Mouse (Mus musculus): Measurements from ENCODE around the gene Insl6. TPM values are rescaled to one million over a fixed set of nuclear protein-coding genes. Genes with fewer than 3 reads are reported as not detected.

Gene Insl6
- polyA plus RNA-seq, 1 experiment from 2014 or later: 1.9 TPM

GRCm38 (mm10) chr19:29341029-29341428 lies 15.9 kb upstream of the Insl6 start:
- WGBS: 86% methylated on average over 4 of the region's 4 CpGs
- no peak for ATAC-seq (ENCODE audit: low FRiP score, low TSS enrichment)
- Histone ChIP-seq H3K4me1 (ENCODE audit: control insufficient read depth, insufficient read depth, low read length) (no peaks in the 10 kb centered on the region), H3K27me3 (ENCODE audit: control insufficient read depth, insufficient read depth, low read length) (no peaks in the 10 kb centered on the region), H3K4me2 (ENCODE audit: low read length) (no peak overlapping the region), H3K27ac (replicated peaks; ENCODE audit: low read depth, low read length) (no peak overlapping the region), H3K36me3 (ENCODE audit: control insufficient read depth, insufficient read depth, low read length) (no peaks in the 10 kb centered on the region), H3K4me3 (replicated peaks; ENCODE audit: low read depth, low read length) (no peak overlapping the region), H3K9me3 (ENCODE audit: control insufficient read depth, low read length) (no peaks in the 10 kb centered on the region), H3K9ac (replicated peaks; ENCODE audit: low read length) (no peak overlapping the region)
- no peak for DNase-seq

- DNase-seq (no peak), ATAC-seq (ENCODE audit: low FRiP score, low TSS enrichment) (no peak)
- Histone ChIP-seq H3K36me3 (ENCODE audit: control insufficient read depth, insufficient read depth, low read length) (no peaks in the 10 kb centered on the region), H3K27ac (replicated peaks; ENCODE audit: low read depth, low read length) (no peak overlapping the region), H3K4me3 (replicated peaks; ENCODE audit: low read depth, low read length) (no peak overlapping the region), H3K4me1 (ENCODE audit: control insufficient read depth, insufficient read depth, low read length) (no peaks in the 10 kb centered on the region), H3K9ac (replicated peaks; ENCODE audit: low read length) (no peak overlapping the region), H3K27me3 (ENCODE audit: control insufficient read depth, insufficient read depth, low read length) (no peaks in the 10 kb centered on the region), H3K9me3 (ENCODE audit: control insufficient read depth, low read length) (no peaks in the 10 kb centered on the region), H3K4me2 (ENCODE audit: low read length) (no peak overlapping the region)
- 92% methylated on average over 2 of the region's 2 CpGs for WGBS
These were observed 11.5 kb upstream of the Insl6 start for GRCm38 (mm10) chr19:29336624-29337023.

GRCm38 (mm10) chr19:29334068-29334745 lies 9.1 kb upstream of the Insl6 start, which contains the start of gene Rln1:
TSS of gene Rln1 (minus strand) at chr19:29334670.
- no peaks in the 10 kb centered on the region for H3K36me3 ChIP-seq (ENCODE audit: control insufficient read depth, insufficient read depth, low read length)
- peak within 1 kb of the TSS; percentile 9; the same call in 1 of the 2 replicates for H3K27ac ChIP-seq (replicated peaks; ENCODE audit: low read depth, low read length)
- peak within 1 kb of the TSS; percentile 69 for H3K4me2 ChIP-seq (ENCODE audit: low read length)
- no peaks in the 10 kb centered on the region for H3K9me3 ChIP-seq (ENCODE audit: control insufficient read depth, low read length)
- peak within 1 kb of the TSS; percentile 59 for H3K9ac ChIP-seq (replicated peaks; ENCODE audit: low read length)
- peak; percentile 58; the same call in 1 of the 2 replicates for ATAC-seq (ENCODE audit: low FRiP score, low TSS enrichment)
- peak within 1 kb of the TSS; percentile 40 for H3K4me3 ChIP-seq (replicated peaks; ENCODE audit: low read depth, low read length)
- peak; percentile 77 for DNase-seq
- no peaks in the 10 kb centered on the region for H3K4me1 ChIP-seq (ENCODE audit: control insufficient read depth, insufficient read depth, low read length)
- 2% methylated on average over 23 of the region's 23 CpGs for WGBS
- H3K27me3 ChIP-seq (ENCODE audit: control insufficient read depth, insufficient read depth, low read length): no peaks in the 10 kb centered on the region

DNA sequence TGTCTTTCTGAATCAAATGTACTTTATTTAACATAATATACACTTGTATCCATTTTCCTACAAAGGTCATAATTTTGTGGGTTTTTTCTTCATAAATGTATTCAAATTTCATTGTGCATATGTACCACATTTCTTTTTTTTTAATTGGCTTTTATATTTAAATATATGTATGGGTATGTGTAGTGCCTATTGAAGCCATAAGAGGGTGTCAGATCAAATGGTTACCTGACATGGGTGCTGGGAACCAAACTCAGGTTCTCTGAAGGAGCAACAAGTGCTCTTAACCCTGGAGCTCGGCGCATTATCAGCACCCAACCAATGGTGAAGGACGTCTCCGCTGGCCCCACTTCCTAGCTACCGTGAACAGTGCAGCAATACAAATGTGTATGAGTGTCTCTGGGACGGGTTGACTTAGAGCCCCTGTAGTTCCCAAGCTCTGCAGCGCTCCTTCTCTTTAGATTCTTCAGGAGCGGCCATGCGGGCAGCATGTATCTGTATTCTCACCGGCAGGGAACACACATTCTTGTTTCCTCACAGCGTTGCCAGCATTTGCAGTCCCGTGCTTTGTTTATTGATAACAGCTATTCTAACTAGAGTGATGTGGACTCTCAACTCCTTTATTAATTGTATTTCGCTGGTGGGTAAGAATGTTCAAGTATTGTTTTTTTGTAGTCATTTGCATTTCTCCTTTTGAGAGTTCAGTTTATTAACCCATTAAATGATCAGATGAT lies 1.8 kb upstream of the Insl6 start:
- DNase-seq (no peak), ATAC-seq (ENCODE audit: low FRiP score, low TSS enrichment) (no peak)
- Histone ChIP-seq H3K27ac (replicated peaks; ENCODE audit: low read depth, low read length) (no peak overlapping the region), H3K27me3 (ENCODE audit: control insufficient read depth, insufficient read depth, low read length) (peaks cover 4% of the 10 kb centered on the region; the same call in 1 of the 2 replicates), H3K9ac (replicated peaks; ENCODE audit: low read length) (no peak overlapping the region), H3K4me3 (replicated peaks; ENCODE audit: low read depth, low read length) (no peak overlapping the region), H3K36me3 (ENCODE audit: control insufficient read depth, insufficient read depth, low read length) (no peaks in the 10 kb centered on the region), H3K4me2 (ENCODE audit: low read length) (no peak overlapping the region), H3K9me3 (ENCODE audit: control insufficient read depth, low read length) (no peaks in the 10 kb centered on the region), H3K4me1 (ENCODE audit: control insufficient read depth, insufficient read depth, low read length) (peaks cover 6% of the 10 kb centered on the region; the same call in 1 of the 2 replicates)
- WGBS: 75% methylated on average over 13 of the region's 13 CpGs

DNA sequence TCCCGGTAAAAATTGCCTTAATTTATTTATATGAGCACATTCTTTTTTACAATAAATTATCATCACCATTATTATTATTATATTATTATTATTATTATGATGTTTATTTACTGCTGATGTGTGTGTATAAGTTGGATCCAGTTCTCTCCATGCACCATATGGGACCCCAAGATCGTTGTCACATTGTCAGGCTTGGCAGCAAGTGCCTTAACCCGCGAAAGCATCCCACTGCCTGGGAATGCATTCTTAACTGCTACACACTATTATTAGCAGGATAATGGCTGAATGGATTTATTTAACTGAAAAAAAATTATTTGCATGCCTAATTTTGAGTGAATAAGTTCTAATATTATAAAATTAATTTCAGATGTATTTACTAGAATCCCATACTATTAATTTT lies 1.2 kb upstream of the Insl6 start:
- 85% methylated on average over 4 of the region's 4 CpGs for WGBS
- no peak overlapping the region for H3K4me3 ChIP-seq (replicated peaks; ENCODE audit: low read depth, low read length)
- H3K9me3 ChIP-seq (ENCODE audit: control insufficient read depth, low read length): no peaks in the 10 kb centered on the region
- ATAC-seq (ENCODE audit: low FRiP score, low TSS enrichment) (no peak), DNase-seq (no peak)
- H3K4me1 ChIP-seq (ENCODE audit: control insufficient read depth, insufficient read depth, low read length): peaks cover 6% of the 10 kb centered on the region; the same call in 1 of the 2 replicates
- no peaks in the 10 kb centered on the region for H3K36me3 ChIP-seq (ENCODE audit: control insufficient read depth, insufficient read depth, low read length)
- H3K27me3 ChIP-seq (ENCODE audit: control insufficient read depth, insufficient read depth, low read length): peaks cover 4% of the 10 kb centered on the region; the same call in 1 of the 2 replicates
- no peak overlapping the region for H3K9ac ChIP-seq (replicated peaks; ENCODE audit: low read length)
- no peak overlapping the region for H3K4me2 ChIP-seq (ENCODE audit: low read length)
- no peak overlapping the region for H3K27ac ChIP-seq (replicated peaks; ENCODE audit: low read depth, low read length)

DNA sequence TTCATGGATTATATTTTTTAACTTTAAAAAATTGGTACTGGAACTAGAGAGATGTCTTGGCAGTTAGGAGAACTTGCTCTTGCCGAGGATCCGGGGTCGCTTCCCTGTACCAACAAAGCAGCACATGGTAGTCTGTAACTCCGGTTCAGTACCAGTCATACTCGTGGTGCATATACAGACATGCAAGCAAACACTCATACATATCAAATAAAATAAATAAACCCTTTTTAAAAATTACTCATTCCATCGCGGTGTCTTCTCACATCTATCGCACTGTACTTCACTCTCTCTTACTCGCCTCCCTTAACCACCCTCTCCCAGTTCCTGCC lies 660 bp upstream of the Insl6 start:
- Histone ChIP-seq H3K4me3 (replicated peaks; ENCODE audit: low read depth, low read length) (no peak overlapping the region), H3K4me1 (ENCODE audit: control insufficient read depth, insufficient read depth, low read length) (peaks cover 6% of the 10 kb centered on the region; the same call in 1 of the 2 replicates), H3K27ac (replicated peaks; ENCODE audit: low read depth, low read length) (no peak overlapping the region), H3K36me3 (ENCODE audit: control insufficient read depth, insufficient read depth, low read length) (no peaks in the 10 kb centered on the region), H3K27me3 (ENCODE audit: control insufficient read depth, insufficient read depth, low read length) (peaks cover 4% of the 10 kb centered on the region; the same call in 1 of the 2 replicates), H3K9ac (replicated peaks; ENCODE audit: low read length) (no peak overlapping the region), H3K4me2 (ENCODE audit: low read length) (no peak overlapping the region), H3K9me3 (ENCODE audit: control insufficient read depth, low read length) (no peaks in the 10 kb centered on the region)
- WGBS: 76% methylated on average over 9 of the region's 9 CpGs
- ATAC-seq (ENCODE audit: low FRiP score, low TSS enrichment) (no peak), DNase-seq (no peak)

- no peaks in the 10 kb centered on the region for H3K9me3 ChIP-seq (ENCODE audit: control insufficient read depth, low read length)
- H3K27me3 ChIP-seq (ENCODE audit: control insufficient read depth, insufficient read depth, low read length): peaks cover 4% of the 10 kb centered on the region; the same call in 1 of the 2 replicates
- DNase-seq: no peak
- WGBS: 82% methylated on average over 8 of the region's 8 CpGs
- no peak overlapping the region for H3K9ac ChIP-seq (replicated peaks; ENCODE audit: low read length)
- peaks cover 6% of the 10 kb centered on the region; the same call in 1 of the 2 replicates for H3K4me1 ChIP-seq (ENCODE audit: control insufficient read depth, insufficient read depth, low read length)
- no peak for ATAC-seq (ENCODE audit: low FRiP score, low TSS enrichment)
- no peaks in the 10 kb centered on the region for H3K36me3 ChIP-seq (ENCODE audit: control insufficient read depth, insufficient read depth, low read length)
- H3K4me3 ChIP-seq (replicated peaks; ENCODE audit: low read depth, low read length): no peak overlapping the region
- H3K4me2 ChIP-seq (ENCODE audit: low read length): no peak overlapping the region
- H3K27ac ChIP-seq (replicated peaks; ENCODE audit: low read depth, low read length): no peak overlapping the region
These were observed 1.6 kb downstream of the Insl6 start for GRCm38 (mm10) chr19:29323416-29324049.

DNA sequence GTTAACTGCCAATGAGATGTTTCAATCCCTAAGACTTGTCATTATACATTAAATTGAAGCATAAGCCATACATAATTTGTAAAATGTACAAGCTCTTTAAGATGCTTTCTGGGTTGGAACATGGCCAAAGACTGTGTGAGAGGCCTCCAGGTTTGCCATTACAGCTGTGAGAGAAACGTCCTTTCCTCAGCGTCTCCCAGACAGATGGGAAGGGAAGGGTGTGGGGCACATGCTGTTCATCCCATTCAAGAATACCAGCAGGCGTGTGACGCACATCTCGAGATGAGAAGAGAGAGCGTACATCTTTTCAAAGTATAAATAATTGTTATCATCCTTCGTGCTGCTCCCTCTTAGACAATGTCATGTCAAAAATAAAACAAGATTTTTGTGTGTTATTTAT lies 12.5 kb downstream of the Insl6 start:
- H3K9ac ChIP-seq (replicated peaks; ENCODE audit: low read length): no peak overlapping the region
- peaks cover 35% of the 10 kb centered on the region for H3K36me3 ChIP-seq (ENCODE audit: control insufficient read depth, insufficient read depth, low read length)
- no peaks in the 10 kb centered on the region for H3K4me1 ChIP-seq (ENCODE audit: control insufficient read depth, insufficient read depth, low read length)
- H3K9me3 ChIP-seq (ENCODE audit: control insufficient read depth, low read length): peaks cover 17% of the 10 kb centered on the region
- H3K4me3 ChIP-seq (replicated peaks; ENCODE audit: low read depth, low read length): no peak overlapping the region
- WGBS: 51% methylated on average over 7 of the region's 7 CpGs
- ATAC-seq (ENCODE audit: low FRiP score, low TSS enrichment): no peak
- H3K4me2 ChIP-seq (ENCODE audit: low read length): no peak overlapping the region
- no peak for DNase-seq
- no peak overlapping the region for H3K27ac ChIP-seq (replicated peaks; ENCODE audit: low read depth, low read length)
- H3K27me3 ChIP-seq (ENCODE audit: control insufficient read depth, insufficient read depth, low read length): no peaks in the 10 kb centered on the region
